Mouse (Mus musculus) heart, postnatal 14 days (tissue): ENCODE measurements around the gene Defb33. TPM values are rescaled to one million over a fixed set of nuclear protein-coding genes. Genes with fewer than 3 reads are reported as not detected.

Source experiments
- DNase-seq, 2 experiments: peaks; one replicate each; pipeline ENCODE4 v3.0.0; 2021 to 2022
- intact Hi-C: fragments of 180-260 bp; cut with DNase I; formaldehyde crosslinking; loops from one replicate; pipeline ENCODE4 v1.15.1; 2025
- long read RNA-seq, 2 experiments: library from polyadenylated mRNA; stranded (forward); transcript quantifications; one replicate each; pipeline ENCODE4 v2.0.0; 2021
- total RNA-seq, 2 experiments: library from RNA; stranded (reverse); gene quantifications; 2 replicates each; pipeline ENCODE4 v1.2.3; 2021

Gene Defb33
- not detected for total RNA-seq
- long read RNA-seq, experiment 1: 0 reads
- long read RNA-seq, experiment 2: 0 reads

GRCm38 (mm10) chr8:20892369-20892768 lies at the start of gene Defb33:
Gene Defb33 (plus strand): TSS chr8:20892669.
- intact Hi-C loops: no loop called here
- no peak for DNase-seq

DNA sequence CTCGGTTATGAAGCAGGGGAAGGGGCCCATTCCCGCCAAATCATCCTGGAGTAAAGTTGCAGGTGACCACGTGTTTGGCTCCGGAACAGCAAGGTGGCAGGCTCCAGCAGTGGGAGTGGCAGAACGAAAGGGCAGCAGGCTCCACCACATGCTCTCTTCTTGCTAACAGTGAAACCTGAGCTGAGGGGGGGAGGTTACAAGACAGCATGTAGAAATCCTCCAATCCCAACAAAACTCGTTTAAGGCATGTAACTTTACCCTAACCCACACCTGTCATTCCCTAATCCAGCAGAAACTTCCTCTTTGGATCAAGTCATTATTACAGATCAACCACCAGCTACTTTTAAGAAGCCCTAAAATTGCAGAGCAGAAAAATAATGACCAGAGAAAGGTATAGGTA lies 17.9 kb upstream of the Defb33 start:
- no peak for DNase-seq
- intact Hi-C loops: no loop called here

DNA sequence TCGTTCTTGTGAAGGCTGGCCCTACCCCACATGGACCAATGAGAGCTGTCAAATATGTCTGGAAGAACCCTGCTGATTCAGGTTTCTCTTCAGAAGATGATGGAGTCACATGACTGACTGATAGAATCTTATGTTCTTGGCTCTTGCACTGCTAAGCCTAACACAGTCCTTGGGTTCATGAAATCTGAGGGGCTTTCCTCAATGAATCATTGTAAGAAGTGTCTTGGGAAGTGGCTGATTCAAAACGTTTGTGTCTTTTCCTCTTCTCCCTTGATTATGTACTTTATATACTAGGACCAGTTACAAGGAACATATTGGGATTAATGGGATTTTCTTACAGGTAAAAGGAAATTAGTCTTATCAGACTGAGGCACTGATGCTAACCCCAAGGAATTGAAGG lies 10.1 kb downstream of the Defb33 start, which contains the start of gene Gm15056:
TSS of gene Gm15056 (minus strand) at position 101 of the 400 bp plus-strand sequence.
- DNase-seq: no peak
- intact Hi-C loops: no loop called here

DNA sequence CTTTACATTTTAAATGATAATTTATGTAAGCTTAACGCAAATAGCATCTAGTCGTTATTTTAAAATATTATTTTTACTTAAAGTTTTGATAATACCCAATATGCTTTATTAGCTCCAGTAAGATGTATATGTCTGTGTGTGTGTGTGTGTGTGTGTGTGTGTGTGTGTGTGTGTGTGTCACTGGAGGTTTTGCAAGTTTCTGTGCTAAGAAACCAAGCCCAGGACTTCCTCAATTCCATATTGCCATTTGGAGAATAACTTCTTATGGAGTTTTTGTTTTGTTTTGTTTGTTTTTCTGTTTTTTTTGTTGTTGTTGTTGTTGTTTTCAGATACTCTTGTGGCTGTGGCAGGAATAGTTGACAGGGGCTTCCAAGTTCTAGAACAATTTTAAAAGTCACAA lies 14.7 kb downstream of the Defb33 start:
- no peak for DNase-seq
- intact Hi-C loops: no loop called here

- DNase-seq: no peak
- intact Hi-C loops: no loop called here
Observed at GRCm38 (mm10) chr8:20908256-20908655, 15.8 kb downstream of the Defb33 start.

DNA sequence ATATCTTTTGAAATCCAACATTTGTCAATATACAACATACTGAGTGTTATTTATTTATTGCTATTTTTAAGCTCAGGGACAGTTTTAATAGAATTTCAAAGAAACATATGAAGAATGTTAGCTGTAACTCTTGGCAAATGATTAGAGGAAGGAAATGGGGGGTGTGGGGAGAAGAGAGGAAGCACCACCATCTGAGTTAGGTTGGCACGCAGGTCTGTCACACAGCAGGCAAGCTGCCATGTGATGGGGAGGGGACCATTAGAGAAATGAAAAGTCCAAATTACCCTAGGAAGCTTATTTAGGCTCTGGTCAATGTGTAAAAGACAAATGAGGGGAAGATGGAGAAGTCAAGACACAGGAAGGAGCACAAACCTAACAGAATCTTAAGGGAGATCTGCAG lies 19.8 kb downstream of the Defb33 start:
- DNase-seq: no peak
- intact Hi-C loops: no loop called here

GRCm38 (mm10) chr8:20921971-20922370 lies 29.5 kb downstream of the Defb33 start, which contains the start of gene Gm6040:
Gene Gm6040 (minus strand): TSS chr8:20922071.
- intact Hi-C loops: no loop called here
- DNase-seq: no peak

GRCm38 (mm10) chr8:20944610-20945009 lies 52.1 kb downstream of the Defb33 start, which contains the start of gene AY761185:
Gene AY761185 (minus strand): TSS chr8:20944710.
- DNase-seq: no peak
- intact Hi-C loops: no loop called here

Other genes starting within 250 kb of the Defb33 start
- not detected for gene Gm15056, start 10.0 kb downstream of the Defb33 start, total RNA-seq
- gene Gm6040, start 29.4 kb downstream of the Defb33 start, total RNA-seq: not detected
- gene AY761185, start 52.0 kb downstream of the Defb33 start, total RNA-seq: not detected
- not detected for gene Defa21, start 132.9 kb downstream of the Defb33 start, total RNA-seq
- not detected for gene Defa23, start 162.4 kb downstream of the Defb33 start, total RNA-seq
- gene Defa35, start 172.4 kb downstream of the Defb33 start, total RNA-seq: not detected
- gene Defa25, start 191.8 kb downstream of the Defb33 start, total RNA-seq: not detected
- not detected for gene Gm14851, start 203.4 kb downstream of the Defb33 start, total RNA-seq
- not detected for gene Defa30, start 242.0 kb downstream of the Defb33 start, total RNA-seq